In genomic region chr10:77127926-77128325, GRCm38 (mm10) we compare ENCODE assay signal across 11 mouse cellular contexts. TPM values are rescaled to one million over a fixed set of nuclear protein-coding genes. Genes with fewer than 3 reads are reported as not detected.
DNase-seq lines count a peak whose midpoint lies in the region; ATAC-seq and TF ChIP-seq lines count a peak whose summit lies in the region.
"Had no signal": no experiment of that assay in that cellular context is flagged by ENCODE, and none has a peak within 500 bp of the region (broad histone marks: within the 10 kb centered on the region; RNA-seq: fewer than 3 reads in every experiment).

No protein-coding gene starts in this region.

- no peak overlapping the region for H3K4me2 ChIP-seq in forebrain, postnatal 0 days (ENCODE audit: low read depth)
- no peak overlapping the region for H3K4me2 ChIP-seq in forebrain, embryonic 11.5 days (ENCODE audit: low read depth, low read length, severe bottlenecking)
- no peak overlapping the region for H3K4me2 ChIP-seq in neural tube, embryonic 12.5 days (replicated peaks)
- H3K4me2 ChIP-seq: embryonic facial prominence, embryonic 13.5 days; heart, embryonic 13.5 days had no signal

- H3K36me3 ChIP-seq in forebrain, postnatal 0 days (ENCODE audit: insufficient read depth), result no peaks in the 10 kb centered on the region
- H3K36me3 ChIP-seq in forebrain, embryonic 11.5 days (ENCODE audit: control insufficient read depth, insufficient read depth, low read length), result no peaks in the 10 kb centered on the region
- H3K36me3 ChIP-seq in neural tube, embryonic 12.5 days, result no peaks in the 10 kb centered on the region
- H3K36me3 ChIP-seq: embryonic facial prominence, embryonic 13.5 days had no signal

- no peaks in the 10 kb centered on the region for H3K4me1 ChIP-seq in forebrain, postnatal 0 days (ENCODE audit: insufficient read depth)
- H3K4me1 ChIP-seq in forebrain, embryonic 11.5 days (replicated peaks; ENCODE audit: control insufficient read depth, insufficient read depth, low read length), result peaks cover 14% of the 10 kb centered on the region
- peaks cover 28% of the 10 kb centered on the region for H3K4me1 ChIP-seq in neural tube, embryonic 12.5 days

- H3K27me3 ChIP-seq in forebrain, postnatal 0 days (ENCODE audit: insufficient read depth, low read length), result no peaks in the 10 kb centered on the region
- H3K27me3 ChIP-seq in forebrain, embryonic 11.5 days (ENCODE audit: control insufficient read depth, insufficient read depth, low read length), result no peaks in the 10 kb centered on the region
- H3K27me3 ChIP-seq in neural tube, embryonic 12.5 days (replicated peaks), result no peaks in the 10 kb centered on the region
- H3K27me3 ChIP-seq: embryonic facial prominence, embryonic 13.5 days; heart, embryonic 13.5 days had no signal

- no peaks in the 10 kb centered on the region for H3K9me3 ChIP-seq in forebrain, postnatal 0 days (ENCODE audit: low read length)
- H3K9me3 ChIP-seq in forebrain, embryonic 11.5 days (ENCODE audit: control insufficient read depth, low read length), result no peaks in the 10 kb centered on the region
- H3K9me3 ChIP-seq in neural tube, embryonic 12.5 days, result no peaks in the 10 kb centered on the region
- H3K9me3 ChIP-seq: embryonic facial prominence, embryonic 13.5 days; heart, embryonic 13.5 days had no signal

- DNase-seq in forebrain, postnatal 0 days, result no peak
- DNase-seq in forebrain, embryonic 11.5 days (ENCODE audit: low spot score), result no peak
- DNase-seq in neural tube, embryonic 10.5 days (ENCODE audit: extremely low spot score, low spot score), result no peak
- DNase-seq in kidney, postnatal 14 days, result peak; percentile 93
- peak; percentile 78 for DNase-seq in yolk sac, embryonic 10.5 days (ENCODE audit: low spot score)
- DNase-seq in left cerebral cortex, postnatal 14 days (ENCODE audit: low spot score in 2 of 2), result no peak
- no peak for DNase-seq in left cerebral cortex, postnatal 25 days (ENCODE audit: low spot score in 2 of 2)

- H3K4me3 ChIP-seq in forebrain, postnatal 0 days (ENCODE audit: low read depth, low read length), result no peak overlapping the region
- no peak overlapping the region for H3K4me3 ChIP-seq in forebrain, embryonic 11.5 days (ENCODE audit: low read depth, low read length)
- no peak overlapping the region for H3K4me3 ChIP-seq in neural tube, embryonic 12.5 days
- H3K4me3 ChIP-seq: embryonic facial prominence, embryonic 13.5 days; heart, embryonic 13.5 days had no signal

- ATAC-seq in forebrain, postnatal 0 days, result no peak
- ATAC-seq in forebrain, embryonic 11.5 days (replicated peaks; ENCODE audit: low FRiP score), result no peak
- ATAC-seq in neural tube, embryonic 12.5 days (ENCODE audit: low FRiP score, low read depth), result no peak

- TF ChIP-seq CTCF in forebrain, postnatal 0 days (IDR thresholded peaks at IDR 0.05; ENCODE audit: low read depth), result 0 out of 2 replicates have a peak, but pooled peaks have one; percentile 17

- no peak overlapping the region for H3K27ac ChIP-seq in forebrain, postnatal 0 days (ENCODE audit: low read depth, low read length)
- no peak overlapping the region for H3K27ac ChIP-seq in forebrain, embryonic 11.5 days (ENCODE audit: low read depth, low read length)
- H3K27ac ChIP-seq in neural tube, embryonic 12.5 days, result no peak overlapping the region
- H3K27ac ChIP-seq: embryonic facial prominence, embryonic 13.5 days; heart, embryonic 13.5 days had no signal

- intact Hi-C loops in left cerebral cortex, postnatal 14 days (cut with DNase I), result no loop called here
- intact Hi-C loops in left cerebral cortex, postnatal 25 days (cut with DNase I), result loop anchor here (2.0 kb wide), 1 partner anchor 45 kb away; no protein-coding TSS in a partner anchor

- 81% methylated on average over 2 of the region's 2 CpGs for WGBS in forebrain, postnatal 0 days
- 91% methylated on average over 2 of the region's 2 CpGs for WGBS in forebrain, embryonic 11.5 days
- 73% methylated on average over 2 of the region's 2 CpGs for WGBS in neural tube, embryonic 12.5 days

- H3K9ac ChIP-seq in forebrain, postnatal 0 days, result no peak overlapping the region
- no peak overlapping the region for H3K9ac ChIP-seq in forebrain, embryonic 11.5 days (ENCODE audit: low read length)
- H3K9ac ChIP-seq in neural tube, embryonic 12.5 days, result 0 out of 2 replicates have a peak overlapping the region, but pooled peaks have one; percentile 13
- H3K9ac ChIP-seq: embryonic facial prominence, embryonic 13.5 days; heart, embryonic 13.5 days had no signal

RNA-seq across cellular contexts. Expression of gene Col18a1, which starts 38.4 kb away (rescaled TPM):
- total RNA-seq in forebrain, postnatal 0 days (2014; rRNA removed), result 24.7 and 28.4 TPM in 2 replicates
- polyA plus RNA-seq in forebrain, postnatal 0 days (2015; fragmentation: Nextera tagmentation; extraction: Ambion mirVana), result 11.7 and 12.6 TPM in 2 replicates
- polyA plus RNA-seq in forebrain, embryonic 11.5 days (2014; fragmentation: Nextera tagmentation; extraction: Ambion mirVana), result 79.0 and 86.7 TPM in 2 replicates
- 106 and 107 TPM in 2 replicates for polyA plus RNA-seq in neural tube, embryonic 12.5 days (2016; fragmentation: Nextera tagmentation; extraction: Ambion mirVana)
- total RNA-seq in left cerebral cortex, postnatal 14 days (2021), result 10 to 100 TPM in 1 of 2 experiments, 1 to 10 TPM in 1; 9.5 to 10.7 TPM
- total RNA-seq in left cerebral cortex, postnatal 25 days (2021), result 1 to 10 TPM; 4.0 to 5.3 TPM
- total RNA-seq: neutrophil, adult 5-6 weeks had no signal

Comparison
In these comparisons a context has a peak if more than half of its experiments do, and no peak if none do; other contexts are left out.
1. DNase-seq: peak in kidney, postnatal 14 days (single experiment) and yolk sac, embryonic 10.5 days (single experiment); none in forebrain, postnatal 0 days (single experiment), forebrain, embryonic 11.5 days (single experiment), neural tube, embryonic 10.5 days (single experiment), left cerebral cortex, postnatal 14 days (0 of 2) and left cerebral cortex, postnatal 25 days (0 of 2).